Mouse (Mus musculus): ENCODE data around the gene Gm12216. TPM values are rescaled to one million over a fixed set of nuclear protein-coding genes. Genes with fewer than 3 reads are reported as not detected.

The Gm12216 gene
- polyA plus RNA-seq, 1 experiment = 1.6 TPM

DNA sequence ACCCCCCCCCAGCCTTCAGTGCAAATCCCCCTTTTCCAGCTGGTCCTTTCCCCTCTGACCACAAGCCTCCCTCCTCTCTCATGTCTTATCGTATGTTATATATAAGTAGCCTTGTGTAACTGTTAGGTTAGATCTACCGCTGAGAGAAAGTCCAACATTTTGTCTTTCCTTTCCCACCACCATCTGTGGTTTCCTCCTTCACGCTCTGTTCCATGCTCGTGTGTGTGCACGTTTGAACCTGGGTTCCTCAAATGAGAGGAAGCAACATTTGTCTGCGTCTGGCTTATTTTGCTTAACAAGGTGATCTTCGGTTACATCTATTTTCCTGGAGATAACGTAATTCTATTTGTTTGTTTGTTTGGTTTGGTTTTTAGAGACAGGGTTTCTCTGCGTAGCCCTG, 111.1 kb downstream of the Gm12216 start:
- H3K79me2 ChIP-seq (ENCODE audit: control insufficient read depth, insufficient read depth) = no peaks in the 10 kb centered on the region
- no peaks in the 10 kb centered on the region for H3K27me3 ChIP-seq (ENCODE audit: control insufficient read depth, insufficient read depth, insufficient read length)
- H3K4me3 ChIP-seq = no peak overlapping the region
- H3K4me2 ChIP-seq (ENCODE audit: low read depth) = no peak overlapping the region
- H3ac ChIP-seq (ENCODE audit: control insufficient read depth, insufficient read length) = no peak overlapping the region
- no peak for TF ChIP-seq E2F4 (IDR thresholded peaks at IDR 0.05; ENCODE audit: insufficient read depth)
- no peak for TF ChIP-seq CEBPB (IDR thresholded peaks at IDR 0.05; ENCODE audit: insufficient read depth, poor library complexity, severe bottlenecking)
- no peak for TF ChIP-seq USF1 (IDR thresholded peaks at IDR 0.05; ENCODE audit: low read depth)
- TF ChIP-seq TCF12 (IDR thresholded peaks at IDR 0.05; ENCODE audit: insufficient read depth, poor library complexity, severe bottlenecking) = no peak
- no peak for TF ChIP-seq MAX (IDR thresholded peaks at IDR 0.05; ENCODE audit: low read depth)
- no peak for TF ChIP-seq REST (IDR thresholded peaks at IDR 0.05; ENCODE audit: insufficient read depth, insufficient read length)
- TF ChIP-seq MYOD1 (IDR thresholded peaks at IDR 0.05; ENCODE audit: control insufficient read depth in 1 of 3, insufficient read length in 2 of 3, low read depth in 2 of 3) = no peak
- no peak for TF ChIP-seq MYOG (IDR thresholded peaks at IDR 0.05; ENCODE audit: control insufficient read depth in 1 of 3, insufficient read depth in 1 of 3, insufficient read length in 2 of 3, low read depth in 2 of 3)
- no peak for TF ChIP-seq TCF3 (IDR thresholded peaks at IDR 0.05; ENCODE audit: insufficient read length, low read depth)
- no peak for TF ChIP-seq POLR2AphosphoS2 (IDR thresholded peaks at IDR 0.05; ENCODE audit: insufficient read length, low read depth)
- no peak for TF ChIP-seq POLR2A (IDR thresholded peaks at IDR 0.05; ENCODE audit: insufficient read length, low read depth)
- TF ChIP-seq SRF (IDR thresholded peaks at IDR 0.05; ENCODE audit: control insufficient read depth, insufficient read length, low read depth) = no peak
- H3K36me3 ChIP-seq (ENCODE audit: control insufficient read depth, insufficient read depth) = no peaks in the 10 kb centered on the region

DNA sequence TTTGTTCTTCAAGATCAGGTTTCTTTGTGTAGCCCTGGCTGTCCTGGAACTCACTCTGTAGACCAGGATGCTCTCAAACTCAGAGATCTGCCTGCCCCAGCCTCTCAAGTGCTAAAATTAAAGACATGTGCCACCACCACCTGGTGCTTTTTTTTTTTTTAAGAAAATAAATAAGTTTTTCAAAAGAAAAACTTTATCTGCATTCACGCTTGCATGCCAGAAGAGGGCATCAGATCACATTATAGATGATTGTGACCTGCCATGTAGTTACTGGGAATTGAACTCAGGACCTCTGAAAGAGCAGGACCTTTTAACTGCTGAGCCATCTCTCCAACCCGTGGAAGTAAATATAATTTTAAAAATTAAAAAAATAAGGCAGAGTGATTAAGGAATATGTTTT, 113.8 kb downstream of the Gm12216 start:
- TF ChIP-seq REST (IDR thresholded peaks at IDR 0.05; ENCODE audit: insufficient read depth, insufficient read length) (no peak), MAX (IDR thresholded peaks at IDR 0.05; ENCODE audit: low read depth) (no peak), MYOG (IDR thresholded peaks at IDR 0.05; ENCODE audit: control insufficient read depth in 1 of 3, insufficient read depth in 1 of 3, insufficient read length in 2 of 3, low read depth in 2 of 3) (no peak), POLR2A (IDR thresholded peaks at IDR 0.05; ENCODE audit: insufficient read length, low read depth) (no peak), SRF (IDR thresholded peaks at IDR 0.05; ENCODE audit: control insufficient read depth, insufficient read length, low read depth) (no peak), CEBPB (IDR thresholded peaks at IDR 0.05; ENCODE audit: insufficient read depth, poor library complexity, severe bottlenecking) (no peak), TCF12 (IDR thresholded peaks at IDR 0.05; ENCODE audit: insufficient read depth, poor library complexity, severe bottlenecking) (no peak), E2F4 (IDR thresholded peaks at IDR 0.05; ENCODE audit: insufficient read depth) (no peak), POLR2AphosphoS2 (IDR thresholded peaks at IDR 0.05; ENCODE audit: insufficient read length, low read depth) (no peak), TCF3 (IDR thresholded peaks at IDR 0.05; ENCODE audit: insufficient read length, low read depth) (no peak), MYOD1 (IDR thresholded peaks at IDR 0.05; ENCODE audit: control insufficient read depth in 1 of 3, insufficient read length in 2 of 3, low read depth in 2 of 3) (no peak), USF1 (IDR thresholded peaks at IDR 0.05; ENCODE audit: low read depth) (no peak)

DNA sequence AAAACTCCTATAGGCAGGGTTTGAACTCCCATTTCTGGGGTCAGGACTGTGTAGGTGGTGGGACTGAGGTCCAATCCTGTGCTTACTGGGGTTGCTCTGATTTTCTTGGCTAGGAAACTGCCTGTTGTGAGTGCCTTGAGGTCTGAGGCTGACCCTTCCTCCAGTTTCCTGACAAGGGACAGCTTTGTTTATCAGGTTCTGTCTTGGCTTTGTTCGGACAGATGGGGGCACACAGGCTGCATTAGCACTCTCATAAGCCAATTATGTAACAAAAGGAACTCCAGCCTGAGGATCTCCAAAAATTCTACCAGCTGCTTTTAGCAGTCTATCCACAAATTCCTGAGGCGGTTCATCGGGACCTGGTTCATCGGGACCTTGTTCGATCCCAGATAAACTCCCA, 116.7 kb downstream of the Gm12216 start:
- no peak for TF ChIP-seq SRF (IDR thresholded peaks at IDR 0.05; ENCODE audit: control insufficient read depth, insufficient read length, low read depth)
- TF ChIP-seq E2F4 (IDR thresholded peaks at IDR 0.05; ENCODE audit: insufficient read depth) = no peak
- TF ChIP-seq USF1 (IDR thresholded peaks at IDR 0.05; ENCODE audit: low read depth) = no peak
- TF ChIP-seq TCF3 (IDR thresholded peaks at IDR 0.05; ENCODE audit: insufficient read length, low read depth) = no peak
- no peak for TF ChIP-seq REST (IDR thresholded peaks at IDR 0.05; ENCODE audit: insufficient read depth, insufficient read length)
- no peak for TF ChIP-seq TCF12 (IDR thresholded peaks at IDR 0.05; ENCODE audit: insufficient read depth, poor library complexity, severe bottlenecking)
- no peak for TF ChIP-seq POLR2AphosphoS2 (IDR thresholded peaks at IDR 0.05; ENCODE audit: insufficient read length, low read depth)
- no peak for TF ChIP-seq POLR2A (IDR thresholded peaks at IDR 0.05; ENCODE audit: insufficient read length, low read depth)
- H3K27me3 ChIP-seq (ENCODE audit: control insufficient read depth, insufficient read depth, insufficient read length) = no peaks in the 10 kb centered on the region
- H3K79me2 ChIP-seq (ENCODE audit: control insufficient read depth, insufficient read depth) = no peaks in the 10 kb centered on the region
- H3K36me3 ChIP-seq (ENCODE audit: control insufficient read depth, insufficient read depth) = no peaks in the 10 kb centered on the region
- H3ac ChIP-seq (ENCODE audit: control insufficient read depth, insufficient read length) = no peak overlapping the region
- no peak overlapping the region for H3K4me2 ChIP-seq (ENCODE audit: low read depth)
- no peak overlapping the region for H3K4me3 ChIP-seq

More for the DNA sequence above, 113.8 kb downstream of the Gm12216 start:
- Histone ChIP-seq H3K79me2 (ENCODE audit: control insufficient read depth, insufficient read depth) (no peaks in the 10 kb centered on the region), H3ac (ENCODE audit: control insufficient read depth, insufficient read length) (no peak overlapping the region), H3K27me3 (ENCODE audit: control insufficient read depth, insufficient read depth, insufficient read length) (no peaks in the 10 kb centered on the region), H3K36me3 (ENCODE audit: control insufficient read depth, insufficient read depth) (no peaks in the 10 kb centered on the region), H3K4me2 (ENCODE audit: low read depth) (no peak overlapping the region), H3K4me3 (no peak overlapping the region)

DNA sequence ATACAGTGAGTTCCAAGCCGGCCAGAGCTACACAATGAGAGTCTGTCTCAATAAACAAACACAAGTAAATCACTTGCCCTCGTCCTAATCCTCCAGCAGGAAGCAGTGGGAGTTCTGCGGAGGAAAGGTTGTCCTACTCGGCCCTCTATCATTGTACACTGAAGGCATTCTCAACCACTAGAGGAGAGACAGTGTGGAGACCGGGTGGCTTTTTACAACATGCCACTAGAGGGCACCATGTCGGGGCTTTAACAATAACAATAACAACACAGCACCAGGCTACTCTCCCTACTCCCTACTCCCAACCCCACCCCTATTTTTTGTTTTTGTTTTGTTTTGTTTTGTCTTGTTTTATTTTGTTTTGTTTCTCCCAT, 121.5 kb downstream of the Gm12216 start:
- H3K27me3 ChIP-seq (ENCODE audit: control insufficient read depth, insufficient read depth, insufficient read length) = no peaks in the 10 kb centered on the region
- no peaks in the 10 kb centered on the region for H3K79me2 ChIP-seq (ENCODE audit: control insufficient read depth, insufficient read depth)
- H3K36me3 ChIP-seq (ENCODE audit: control insufficient read depth, insufficient read depth) = no peaks in the 10 kb centered on the region
- no peak for TF ChIP-seq USF1 (IDR thresholded peaks at IDR 0.05; ENCODE audit: low read depth)
- no peak for TF ChIP-seq TCF12 (IDR thresholded peaks at IDR 0.05; ENCODE audit: insufficient read depth, poor library complexity, severe bottlenecking)
- TF ChIP-seq E2F4 (IDR thresholded peaks at IDR 0.05; ENCODE audit: insufficient read depth) = no peak
- no peak for TF ChIP-seq POLR2AphosphoS2 (IDR thresholded peaks at IDR 0.05; ENCODE audit: insufficient read length, low read depth)
- no peak for TF ChIP-seq MYOD1 (IDR thresholded peaks at IDR 0.05; ENCODE audit: control insufficient read depth in 1 of 3, insufficient read length in 2 of 3, low read depth in 2 of 3)
- no peak for TF ChIP-seq POLR2A (IDR thresholded peaks at IDR 0.05; ENCODE audit: insufficient read length, low read depth)
- no peak for TF ChIP-seq TCF3 (IDR thresholded peaks at IDR 0.05; ENCODE audit: insufficient read length, low read depth)
- TF ChIP-seq MYOG (IDR thresholded peaks at IDR 0.05; ENCODE audit: control insufficient read depth in 1 of 3, insufficient read depth in 1 of 3, insufficient read length in 2 of 3, low read depth in 2 of 3) = no peak
- no peak for TF ChIP-seq CEBPB (IDR thresholded peaks at IDR 0.05; ENCODE audit: insufficient read depth, poor library complexity, severe bottlenecking)
- no peak for TF ChIP-seq REST (IDR thresholded peaks at IDR 0.05; ENCODE audit: insufficient read depth, insufficient read length)
- H3K4me3 ChIP-seq = no peak overlapping the region
- H3K4me2 ChIP-seq (ENCODE audit: low read depth) = no peak overlapping the region
- H3ac ChIP-seq (ENCODE audit: control insufficient read depth, insufficient read length) = no peak overlapping the region

All from myocyte (in vitro differentiated cells).